Mouse (Mus musculus): ENCODE results near the gene Pdf.
A peak's percentile ranks its signal among the peaks of the same experiment; 100 is the strongest.
"Not testable (repeated sequence)": the region's sequence is repeated elsewhere in the genome, so short reads cannot be mapped to it uniquely, and the experiment has no call there.

DNA sequence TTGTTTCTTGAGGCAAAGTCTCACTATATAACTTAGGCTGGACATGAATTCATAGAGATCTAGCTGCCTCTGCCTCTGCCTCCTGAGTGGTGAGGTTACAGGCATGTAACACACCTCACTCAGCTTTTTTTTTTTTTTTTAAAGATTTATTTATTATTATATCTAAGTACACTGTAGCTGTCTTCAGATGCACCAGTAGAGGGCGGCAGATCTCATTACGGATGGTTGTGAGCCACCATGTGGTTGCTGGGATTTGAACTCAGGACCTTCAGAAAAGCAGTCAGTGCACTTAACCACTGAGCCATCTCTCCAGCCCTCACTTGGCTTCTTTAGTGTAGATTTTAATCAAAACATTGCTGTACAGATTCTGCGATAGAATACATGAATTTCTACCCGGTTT, 52.1 kb downstream of the Pdf start:
- TF ChIP-seq CTCF (IDR thresholded peaks at IDR 0.05; ENCODE audit: low read depth) = peak; percentile 36
- not testable (repeated sequence) for TF ChIP-seq EP300 (IDR thresholded peaks at IDR 0.05; ENCODE audit: low read depth)

Measured in liver, embryonic 14.5 days (tissue).